Mouse (Mus musculus): ENCODE results near the gene Gng7.
"Not testable (repeated sequence)": the region's sequence is repeated elsewhere in the genome, so short reads cannot be mapped to it uniquely, and the experiment has no call there.

Gng7 gene

DNA sequence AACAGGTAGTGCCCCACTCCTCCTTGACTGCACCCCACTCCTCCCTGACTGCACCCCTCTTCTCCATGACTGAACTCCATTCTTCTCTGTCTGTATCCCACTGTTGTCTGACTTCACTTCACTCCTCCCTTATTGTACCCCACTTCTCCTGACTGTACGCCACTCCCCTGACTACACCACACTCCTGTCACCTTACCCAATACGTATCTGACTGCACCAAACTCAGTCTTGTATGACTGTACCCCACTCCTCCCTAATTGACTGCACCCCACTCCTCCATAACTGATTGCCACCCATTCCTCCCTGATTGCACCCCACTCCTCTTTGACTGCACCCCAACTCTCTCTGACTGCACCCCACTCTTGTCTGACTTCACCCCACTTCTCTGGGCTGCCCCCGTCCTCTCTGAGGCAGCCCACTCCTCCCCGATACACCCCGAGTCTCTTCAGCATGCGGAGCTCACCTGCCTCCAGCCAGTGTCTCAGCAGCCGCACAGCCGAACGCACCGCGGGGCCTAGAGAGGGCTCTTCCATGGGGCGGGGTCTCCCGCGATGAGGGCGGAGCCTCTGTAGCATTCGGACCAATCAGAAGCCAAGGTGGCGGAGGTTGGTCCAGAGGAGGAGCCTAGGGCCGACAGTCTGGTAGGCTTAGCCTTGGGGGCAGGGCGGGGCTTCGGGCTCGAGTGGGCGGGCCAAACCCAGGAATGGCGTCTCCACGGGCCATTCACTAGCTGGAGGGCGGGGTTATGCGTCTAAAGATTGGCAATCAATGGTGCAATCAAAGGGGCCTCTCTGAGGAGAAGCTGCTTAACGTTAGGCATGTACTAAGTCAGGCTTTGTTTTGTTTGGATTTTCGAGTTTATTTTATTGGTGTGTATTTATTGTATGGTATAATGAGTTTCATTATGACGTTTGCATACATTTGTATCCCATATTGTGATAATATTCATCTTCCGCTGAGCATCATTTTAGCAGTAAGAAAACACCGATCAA lies at the start of gene Gng7:
Gene Gng7, minus strand, starts transcription at position 553 of the 992 bp plus-strand sequence.
- peak; percentile 76 to 81 for DNase-seq

DNA sequence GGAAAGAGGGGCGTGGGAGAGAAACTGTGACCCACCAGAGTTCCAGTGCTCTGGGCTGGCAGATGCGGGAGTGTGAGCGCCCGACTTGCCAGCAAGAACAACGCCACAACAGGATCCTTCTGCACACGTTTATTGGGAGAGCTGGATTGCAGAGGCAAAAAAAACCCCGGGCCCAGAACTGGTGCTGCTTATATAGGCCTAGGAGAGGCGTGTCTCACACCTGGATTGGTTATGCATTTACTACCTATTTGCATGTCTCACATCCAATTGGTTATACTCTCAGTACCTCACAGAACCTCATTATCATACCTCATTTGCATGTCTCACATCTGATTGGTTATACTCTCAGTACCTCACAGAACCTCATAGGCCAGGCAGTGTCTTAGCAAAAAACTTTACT lies 49.8 kb upstream of the Gng7 start:
- DNase-seq = not testable (repeated sequence)

DNA sequence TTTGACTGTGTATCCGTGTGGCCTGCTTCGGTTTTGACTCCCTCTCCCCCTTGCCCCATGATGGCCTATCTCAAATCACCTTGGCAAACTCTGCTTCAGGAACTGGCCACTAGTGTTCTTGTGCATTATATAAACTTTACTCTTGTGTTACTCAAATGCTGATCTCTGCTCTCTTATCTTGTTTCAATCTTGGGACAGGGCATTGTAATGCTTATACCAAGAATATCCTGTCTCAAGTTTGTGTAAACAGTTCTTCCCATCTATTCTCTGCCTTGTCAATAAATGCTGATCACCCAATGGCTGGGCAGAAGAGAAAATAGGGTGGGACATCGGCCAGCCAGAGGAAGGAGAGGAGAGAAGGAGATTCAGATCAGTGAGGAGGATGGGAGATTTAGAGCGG lies 48.0 kb upstream of the Gng7 start:
- DNase-seq = no peak

DNA sequence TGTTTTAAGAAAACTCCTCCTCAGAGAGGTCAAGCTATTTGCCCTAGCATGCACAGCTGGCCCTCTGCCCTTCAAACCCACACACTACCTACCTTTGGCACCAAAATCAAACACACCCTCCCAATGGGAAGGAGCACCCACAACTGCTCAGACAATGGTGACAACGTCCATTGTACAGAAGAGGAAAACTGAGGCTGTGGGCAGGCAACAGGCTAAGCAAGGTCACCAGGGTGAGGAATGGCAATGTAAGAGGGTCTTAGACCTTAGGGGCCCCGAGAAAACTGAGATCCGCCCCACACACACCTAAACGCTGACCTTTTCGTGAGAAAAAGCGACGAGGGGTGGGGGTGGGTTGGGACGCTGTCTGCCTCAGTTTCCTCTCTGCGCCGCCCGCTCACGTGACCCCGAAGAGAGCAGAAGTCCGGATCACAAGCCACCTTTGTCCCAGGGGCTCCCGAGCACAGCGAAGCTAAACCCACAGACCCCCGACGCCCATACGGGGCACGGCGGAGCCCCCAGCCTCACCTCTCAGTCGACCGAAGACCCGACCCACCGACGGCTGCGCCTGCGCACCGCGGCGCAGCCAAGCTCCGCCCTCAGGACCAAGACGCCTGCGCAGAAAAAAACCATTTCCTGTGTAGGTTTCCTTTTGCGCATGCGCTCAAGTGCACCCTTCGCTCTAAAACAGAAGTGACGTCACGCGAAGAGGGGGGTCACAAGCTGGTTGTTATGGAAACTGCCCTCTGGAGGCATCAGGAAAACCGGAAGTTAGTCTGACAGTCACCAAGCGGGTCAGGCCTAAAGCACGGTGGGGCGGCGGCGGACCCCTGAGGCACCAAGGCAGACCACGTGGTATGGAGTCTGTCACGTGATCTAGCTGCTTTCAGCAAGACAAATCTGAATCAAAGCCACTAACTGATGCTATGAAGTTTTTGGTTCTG lies 45.1 kb upstream of the Gng7 start, which contains the start of gene Sgta:
Gene Sgta, minus strand, starts transcription at position 579 of the 941 bp plus-strand sequence.
- peak; percentile 93 to 98 for DNase-seq

DNA sequence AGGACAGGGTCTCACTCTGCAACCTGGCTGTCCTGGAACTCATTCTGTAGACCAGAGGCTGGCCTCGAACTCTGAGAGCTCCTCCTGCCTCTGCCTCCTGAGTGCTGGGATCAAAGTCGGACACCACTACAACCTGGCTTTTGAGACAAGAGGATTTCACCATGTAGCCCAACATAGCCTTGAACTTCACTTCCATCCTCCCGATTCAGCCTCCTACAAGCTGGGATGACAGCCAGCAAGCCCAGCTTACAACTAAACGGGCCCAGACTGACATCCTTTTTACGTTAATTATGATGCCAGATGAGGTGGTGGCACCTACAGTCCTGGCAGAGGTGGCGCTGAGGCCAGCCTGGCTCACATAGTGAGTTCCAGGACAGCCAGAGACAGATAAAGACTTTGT lies 44.2 kb upstream of the Gng7 start:
- DNase-seq = no peak

DNA sequence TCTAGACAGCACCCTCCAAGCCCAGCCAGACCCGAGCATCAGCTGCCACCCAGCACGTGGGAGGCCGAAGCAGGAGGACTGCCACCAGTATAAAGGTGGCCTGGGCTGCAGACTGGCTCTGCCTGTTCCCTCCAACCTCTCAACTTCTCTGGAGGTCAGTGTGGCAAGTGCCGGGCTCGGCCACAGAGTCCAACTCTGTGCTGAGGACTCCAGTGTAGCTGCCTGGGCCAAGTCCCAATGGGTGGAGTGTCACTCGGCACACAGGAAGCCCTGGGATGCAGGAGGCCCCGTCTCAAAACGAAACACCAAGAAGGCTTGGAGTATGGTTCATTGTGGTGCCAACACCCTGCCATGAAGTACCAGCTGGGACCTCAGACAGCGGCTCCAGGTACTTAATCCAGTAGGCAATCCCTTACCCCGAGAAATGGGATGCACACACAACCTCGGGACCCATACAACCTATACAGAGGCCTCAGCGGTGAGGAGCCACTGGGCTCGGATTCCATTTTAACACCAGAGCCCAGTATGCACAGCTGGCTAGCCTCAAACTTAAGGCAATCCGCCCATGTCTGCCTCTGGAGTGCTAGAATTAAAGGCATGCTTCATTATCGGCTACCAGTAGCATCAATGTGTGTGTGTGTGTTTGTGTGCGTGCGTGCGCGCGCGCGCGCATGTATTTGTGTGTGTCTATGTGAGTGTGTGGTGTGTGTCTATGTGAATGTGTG lies 42.8 kb upstream of the Gng7 start:
- no peak for DNase-seq

DNA sequence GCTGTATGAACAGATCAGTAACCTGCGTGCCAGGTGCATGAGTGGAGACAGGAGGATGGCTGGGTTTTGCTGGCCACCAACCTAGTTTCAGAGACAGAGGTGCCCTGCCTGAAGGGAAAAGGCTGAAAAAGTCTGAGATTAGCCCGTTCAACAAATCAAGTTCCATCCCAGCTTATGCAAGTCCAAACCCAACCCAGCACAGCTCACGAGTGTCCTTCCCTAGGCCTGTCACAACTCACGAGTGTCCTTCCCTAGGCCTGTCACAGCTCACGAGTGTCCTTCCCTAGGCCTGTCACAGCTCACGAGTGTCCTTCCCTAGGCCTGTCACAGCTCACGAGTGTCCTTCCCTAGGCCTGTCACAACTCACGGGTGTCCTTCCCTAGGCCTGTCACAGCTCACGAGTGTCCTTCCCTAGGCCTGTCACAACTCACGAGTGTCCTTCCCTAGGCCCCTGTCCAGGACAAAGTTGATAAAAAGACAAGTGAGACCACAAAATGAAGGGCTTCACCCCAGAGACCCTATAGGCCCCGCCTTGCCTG lies 41.1 kb upstream of the Gng7 start:
- DNase-seq = not testable (repeated sequence)

DNA sequence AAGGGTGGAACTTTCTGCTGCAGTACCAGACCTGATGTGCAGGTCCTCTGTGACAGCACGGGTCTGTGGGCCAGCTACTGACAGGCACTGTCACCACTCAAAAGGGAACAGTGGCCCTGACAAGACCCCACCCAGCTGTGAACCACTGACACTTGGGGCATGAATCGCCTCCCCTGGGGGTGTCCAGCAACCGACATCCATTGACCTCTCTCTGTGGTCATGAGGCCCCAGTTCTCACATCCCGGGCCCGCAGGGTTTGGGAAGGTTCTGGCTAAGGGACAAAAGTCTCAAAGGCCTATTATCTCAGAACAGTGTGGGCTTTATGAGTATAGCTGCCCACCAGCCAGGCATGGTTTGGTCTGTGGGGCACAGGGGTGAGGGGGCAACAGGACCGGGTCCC lies 40.4 kb upstream of the Gng7 start:
- no peak for DNase-seq

DNA sequence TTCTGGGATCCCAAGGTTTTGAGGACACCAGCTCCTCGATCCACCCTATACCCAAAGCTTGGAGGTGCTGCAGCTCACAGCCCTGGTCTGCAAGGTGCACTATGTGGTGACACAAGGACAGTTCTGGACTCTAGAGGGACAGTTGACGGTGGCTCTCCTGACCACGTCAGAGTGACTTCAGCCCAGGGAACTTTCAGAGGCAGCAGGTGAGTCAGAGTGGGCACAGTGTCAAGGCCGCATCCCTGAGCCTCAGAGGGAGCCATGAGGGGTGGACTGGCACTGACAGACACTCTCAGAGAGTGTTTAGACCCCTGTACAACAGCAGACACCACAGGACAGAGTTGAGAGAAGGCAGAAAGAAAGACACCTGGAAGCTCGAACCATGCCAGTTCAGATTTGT lies 37.8 kb upstream of the Gng7 start:
- DNase-seq = no peak

DNA sequence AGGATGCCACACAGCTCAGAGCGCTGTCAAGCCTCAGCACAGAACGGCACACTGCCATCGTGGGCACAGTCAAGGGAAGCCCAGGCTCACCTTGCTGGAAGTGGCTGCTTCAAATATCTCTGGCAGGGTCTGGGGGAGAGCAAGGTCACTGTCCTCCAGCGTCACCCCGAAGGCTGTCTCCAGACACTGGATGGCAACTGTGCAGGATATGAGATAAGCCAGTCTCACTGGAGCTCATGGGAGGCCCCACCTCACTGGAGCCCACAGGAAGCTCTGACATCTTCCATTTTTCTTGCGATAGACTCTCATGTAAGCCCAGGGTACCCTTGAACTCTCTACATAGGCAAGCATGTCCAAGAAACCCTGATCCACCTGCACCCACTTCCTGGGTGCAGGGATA lies 36.4 kb upstream of the Gng7 start:
- no peak for DNase-seq

DNA sequence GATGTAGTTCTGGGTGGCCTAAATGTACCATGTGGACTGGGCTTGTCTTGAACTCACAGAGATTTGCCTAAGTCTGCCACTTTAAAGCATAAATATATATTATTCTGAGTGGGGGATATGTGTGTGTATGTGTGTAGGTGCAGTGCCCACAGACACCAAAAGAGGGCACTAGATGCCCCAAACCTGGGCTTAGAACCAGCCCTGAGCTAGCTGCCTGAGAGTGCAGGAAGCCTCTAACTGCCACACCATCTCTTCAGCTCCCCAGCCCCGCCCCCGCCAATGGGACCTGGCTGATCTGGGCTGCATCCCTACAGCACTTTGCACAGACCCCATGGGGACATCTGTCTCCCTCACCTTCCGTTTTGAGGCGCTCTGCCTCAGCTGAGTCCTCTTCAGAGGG lies 35.9 kb upstream of the Gng7 start:
- DNase-seq = no peak

DNA sequence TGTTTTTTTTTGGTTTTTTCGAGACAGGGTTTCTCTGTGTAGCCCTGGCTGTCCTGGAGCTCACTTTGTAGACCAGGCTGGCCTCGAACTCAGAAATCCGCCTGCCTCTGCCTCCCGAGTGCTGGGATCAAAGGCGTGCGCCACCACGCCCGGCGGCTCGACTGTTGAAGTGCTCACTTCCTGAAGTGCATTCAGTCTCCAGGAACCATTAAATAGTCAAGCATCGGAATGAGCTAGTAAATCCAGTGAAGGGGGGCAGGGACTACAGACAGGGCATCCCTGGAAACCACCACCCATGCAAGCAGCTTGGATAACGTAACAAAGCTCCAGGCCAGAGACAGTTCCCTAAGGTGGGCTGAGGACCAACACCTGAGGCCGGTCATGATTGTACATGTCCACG lies 30.5 kb upstream of the Gng7 start:
- DNase-seq = not testable (repeated sequence)

DNA sequence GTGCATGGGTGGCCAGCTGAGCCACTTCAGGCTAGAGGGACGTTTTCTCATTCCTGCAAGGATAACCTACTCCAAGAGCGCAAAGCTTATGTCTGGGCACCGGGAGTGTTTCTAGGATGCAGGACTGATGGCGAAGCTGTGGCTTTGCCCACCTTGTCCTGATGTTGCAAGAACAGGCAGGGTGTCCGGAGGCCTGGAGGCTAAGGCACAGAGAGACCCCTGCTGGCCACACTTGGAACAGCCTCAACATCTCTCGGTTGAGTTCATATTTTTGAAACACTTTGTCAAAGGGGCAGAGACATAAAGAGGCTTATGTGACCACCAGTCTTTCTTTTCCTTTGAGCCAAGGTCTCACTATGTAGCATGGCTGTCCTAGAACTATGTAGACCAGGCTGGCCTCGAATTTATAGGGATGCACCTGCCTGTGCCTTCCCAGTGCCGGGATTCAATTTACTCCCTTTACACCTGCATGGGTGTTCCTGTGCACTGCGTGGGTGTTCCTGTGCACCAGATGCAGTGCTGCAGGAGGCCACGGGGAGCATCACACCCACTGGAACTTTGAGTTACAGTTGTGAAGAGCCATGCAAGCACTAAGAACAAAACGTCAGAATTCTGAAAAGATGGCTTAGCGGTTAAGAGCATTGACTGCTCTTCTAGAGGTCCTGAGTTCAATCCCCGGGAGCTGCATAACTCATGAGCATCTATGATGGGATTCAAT lies 26.9 kb upstream of the Gng7 start:
- peak; percentile 38 to 54 for DNase-seq

DNA sequence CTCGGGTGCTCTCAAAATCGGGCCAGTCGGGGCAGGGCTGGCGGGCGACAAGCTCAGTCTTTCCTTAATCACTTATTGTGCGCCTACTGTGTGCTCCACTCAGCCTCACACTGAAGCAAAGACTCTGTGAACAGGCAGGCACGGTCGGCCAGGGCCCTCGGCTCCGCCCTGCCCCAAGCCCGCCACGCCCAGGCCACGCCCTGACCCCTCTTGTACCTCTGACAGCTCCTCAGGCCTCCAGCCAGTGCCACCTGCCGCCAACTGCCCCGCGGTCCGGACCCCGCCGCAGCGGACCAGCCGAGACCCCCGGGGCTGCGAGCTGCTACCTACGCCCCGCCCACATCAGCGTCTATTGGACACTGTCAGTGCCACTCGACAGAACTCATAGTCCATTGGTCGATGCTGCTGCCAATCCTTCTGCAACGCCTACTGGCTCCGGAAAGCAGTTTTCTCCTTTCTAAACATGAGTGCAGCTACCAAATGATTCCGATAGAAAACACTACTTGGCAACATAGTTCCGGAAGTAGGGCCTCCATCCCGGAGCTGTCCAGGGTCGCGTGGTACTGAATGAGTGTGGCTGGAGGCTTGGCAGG lies 22.3 kb upstream of the Gng7 start, which contains the start of gene Slc39a3:
Gene Slc39a3, minus strand, starts transcription at position 439 of the 593 bp plus-strand sequence.
- DNase-seq = peak; percentile 92 to 97

DNA sequence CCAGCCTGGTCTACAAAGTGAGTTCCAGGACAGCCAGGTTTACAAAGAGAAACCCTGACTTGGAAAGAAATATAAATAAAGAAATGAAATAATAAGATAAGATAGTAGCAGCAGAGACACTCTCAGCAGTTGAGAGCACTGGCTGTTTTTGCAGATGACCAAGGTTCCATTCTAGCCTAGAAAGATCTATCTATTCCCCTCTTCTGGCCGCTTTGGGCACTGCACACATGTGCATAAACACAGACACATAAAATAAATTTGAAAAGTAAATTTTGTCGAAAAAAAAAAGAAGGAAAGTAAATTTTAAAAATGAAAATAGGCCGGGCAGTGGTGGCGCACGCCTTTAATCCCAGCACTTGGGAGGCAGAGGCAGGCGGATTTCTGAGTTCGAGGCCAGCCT lies 21.5 kb upstream of the Gng7 start:
- no peak for DNase-seq

DNA sequence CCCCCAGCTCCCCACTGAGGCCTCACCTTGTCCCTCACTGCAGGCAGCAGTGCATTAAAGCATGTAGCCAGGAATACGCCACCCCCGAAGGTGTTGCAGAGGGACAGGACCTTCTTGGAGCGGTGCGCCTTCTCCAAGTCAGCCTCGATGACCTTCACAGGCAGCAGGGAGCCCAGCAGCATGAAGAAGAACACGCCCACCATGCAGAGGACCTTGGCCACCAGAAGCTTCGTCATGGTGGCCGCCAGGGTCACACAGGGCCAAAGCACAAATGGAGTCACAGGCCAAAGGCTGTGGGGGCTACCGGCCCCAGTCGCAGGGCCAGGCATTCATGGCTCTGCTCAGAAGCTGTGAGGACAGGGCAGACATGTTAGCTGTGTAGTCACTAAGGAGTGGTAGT lies 18.8 kb upstream of the Gng7 start:
- DNase-seq = no peak

DNA sequence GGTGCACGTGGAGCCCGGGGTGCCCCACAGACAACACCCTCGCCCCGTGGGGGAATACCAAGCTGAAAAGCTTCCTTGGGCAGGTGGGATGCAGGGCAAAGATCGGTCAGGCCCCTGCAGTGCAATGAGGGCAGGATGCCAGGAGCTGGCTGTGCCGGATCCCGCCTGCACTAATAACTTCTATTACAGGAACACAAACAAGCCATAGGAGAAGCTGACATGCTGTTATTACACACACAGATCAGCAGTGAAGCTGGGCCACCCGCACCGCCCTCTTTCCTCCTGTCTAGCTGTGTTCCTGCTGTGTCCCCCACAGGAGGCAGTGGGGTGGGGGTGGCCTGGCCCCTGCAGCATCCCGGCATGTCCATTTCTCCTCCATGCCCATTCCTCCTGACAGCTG lies 14.3 kb upstream of the Gng7 start:
- no peak for DNase-seq

DNA sequence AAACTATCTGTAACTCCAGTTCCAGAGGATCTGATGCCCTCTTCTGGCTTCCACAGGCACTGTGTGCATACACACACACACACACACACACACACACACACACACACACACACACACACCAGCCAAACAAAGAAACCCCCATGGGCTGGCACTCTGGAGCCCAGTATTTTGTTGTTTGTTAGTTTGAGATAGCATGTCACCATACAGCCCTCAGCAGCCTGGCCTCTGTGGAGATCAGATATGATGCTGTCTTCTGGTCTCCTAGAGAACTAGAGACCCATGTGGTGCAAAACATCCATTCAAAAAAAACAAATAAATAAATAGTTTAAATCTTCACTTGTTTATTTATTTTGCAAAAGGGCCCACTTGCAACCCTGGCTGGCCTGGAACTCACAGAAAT lies 13.5 kb upstream of the Gng7 start:
- DNase-seq = no peak

DNA sequence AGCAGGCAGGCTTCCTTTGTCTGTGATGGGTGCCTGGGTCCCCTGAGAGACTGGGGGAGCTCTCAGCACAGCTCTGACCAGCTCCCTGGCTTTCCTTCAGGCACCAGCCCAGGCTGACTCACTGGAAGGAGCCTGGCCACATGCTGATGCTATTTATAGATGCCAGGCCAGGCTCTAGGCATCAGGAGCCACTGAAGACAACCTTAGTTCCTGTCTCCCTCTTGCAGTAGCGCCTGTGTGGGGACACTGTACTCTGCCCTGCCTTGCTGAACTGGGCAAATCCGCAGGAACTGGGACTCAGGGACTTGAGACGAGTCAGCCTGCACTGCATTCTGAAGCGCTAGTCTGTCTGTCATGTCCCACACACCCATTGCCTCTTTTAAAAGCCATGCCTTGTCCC lies 12.6 kb upstream of the Gng7 start:
- no peak for DNase-seq

DNA sequence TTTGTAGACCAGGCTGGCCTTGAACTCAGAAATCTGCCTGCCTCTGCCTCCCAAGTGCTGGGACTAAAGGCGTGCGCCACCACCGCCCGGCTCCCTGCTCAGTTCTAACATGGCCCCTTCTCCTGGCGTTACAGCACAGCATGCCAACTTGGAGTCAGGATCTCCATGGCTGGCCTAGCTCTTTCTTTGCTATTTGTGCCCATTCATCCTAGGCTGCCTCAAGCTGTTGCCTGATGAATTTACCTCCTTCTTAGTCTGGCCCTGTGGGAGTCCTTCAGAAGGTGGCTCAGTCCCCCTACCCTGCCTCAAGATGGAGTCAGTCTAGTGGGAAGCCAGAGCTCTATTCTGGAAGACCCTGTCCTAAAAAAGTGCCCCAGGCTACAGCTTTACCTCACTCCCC lies 12.1 kb upstream of the Gng7 start:
- no peak for DNase-seq

DNA sequence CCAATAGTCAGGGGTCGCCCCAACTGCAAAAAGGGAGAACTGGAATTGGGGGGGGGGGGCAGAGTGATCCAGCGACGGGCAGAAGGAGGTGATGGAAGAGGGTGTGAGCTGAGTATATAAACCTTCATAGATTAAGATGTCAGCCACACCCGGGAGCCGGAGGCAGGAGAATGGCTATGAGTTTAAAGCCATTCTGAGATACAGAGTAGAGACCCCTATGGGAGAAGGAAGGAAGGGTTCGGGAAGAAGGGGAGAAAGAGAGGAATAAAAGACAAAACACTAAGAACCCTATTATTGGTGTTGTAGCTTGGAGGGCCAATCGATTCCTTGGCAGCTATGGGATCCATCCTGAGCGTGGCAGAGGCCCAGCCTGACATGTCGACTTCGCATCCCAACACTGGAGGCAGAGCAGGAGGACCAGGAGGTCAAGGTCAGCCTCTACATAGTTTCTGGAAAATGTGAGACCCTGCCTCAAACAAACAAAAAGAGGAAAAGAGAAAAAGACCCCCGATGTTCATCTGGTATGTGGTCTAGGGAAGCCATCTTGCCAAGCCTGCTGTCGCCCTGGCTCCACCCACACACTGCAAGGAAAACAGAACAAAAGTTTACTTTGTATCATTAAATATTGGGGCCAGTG lies 11.0 kb upstream of the Gng7 start, which contains the start of gene Diras1:
Gene Diras1, minus strand, starts transcription at position 24 of the 637 bp plus-strand sequence.
- no peak for DNase-seq

Measured in thymus, adult 18-20 months (tissue).